Mouse (Mus musculus): ENCODE data around the gene Uqcrc1. TPM values are rescaled to one million over a fixed set of nuclear protein-coding genes. Genes with fewer than 3 reads are reported as not detected.
A peak's percentile ranks its signal among the peaks of the same experiment; 100 is the strongest.

Gene Uqcrc1
- polyA plus RNA-seq, 1 experiment from 2014 or later = 692 TPM

- H3K36me3 ChIP-seq = peaks cover 34% of the 10 kb centered on the region
- 0 out of 2 replicates have a peak within 1 kb of the TSS, but pooled peaks have one; percentile 19 for H3K27ac ChIP-seq
- 9% methylated on average over 15 of the region's 15 CpGs for WGBS
- H3K4me3 ChIP-seq = peak within 1 kb of the TSS; percentile 51
- DNase-seq (ENCODE audit: low spot score) = no peak
- no peaks in the 10 kb centered on the region for H3K9me3 ChIP-seq
- peaks cover 40% of the 10 kb centered on the region for H3K4me1 ChIP-seq
- peaks cover 54% of the 10 kb centered on the region for H3K27me3 ChIP-seq (ENCODE audit: insufficient read depth, poor library complexity, severe bottlenecking)
Measured at GRCm38 (mm10) chr9:108953081-108953636, 16.7 kb downstream of the Uqcrc1 start, which contains the start of gene Col7a1. Gene Col7a1, plus strand, starts transcription at chr9:108953586.

- H3K4me1 ChIP-seq = peaks cover 36% of the 10 kb centered on the region
- no peaks in the 10 kb centered on the region for H3K9me3 ChIP-seq
- no peak for DNase-seq (ENCODE audit: low spot score)
- no peak overlapping the region for H3K4me3 ChIP-seq
- WGBS = 91% methylated on average over 11 of the region's 11 CpGs
- peaks cover 13% of the 10 kb centered on the region for H3K36me3 ChIP-seq
- H3K27ac ChIP-seq = no peak overlapping the region
- H3K27me3 ChIP-seq (ENCODE audit: insufficient read depth, poor library complexity, severe bottlenecking) = peaks cover 67% of the 10 kb centered on the region
Measured at GRCm38 (mm10) chr9:108955241-108955640, 18.8 kb downstream of the Uqcrc1 start.

- Histone ChIP-seq H3K27ac (no peak overlapping the region), H3K36me3 (peaks cover 8% of the 10 kb centered on the region), H3K4me3 (no peak overlapping the region), H3K27me3 (ENCODE audit: insufficient read depth, poor library complexity, severe bottlenecking) (peaks cover 67% of the 10 kb centered on the region), H3K4me1 (peaks cover 36% of the 10 kb centered on the region), H3K9me3 (no peaks in the 10 kb centered on the region)
- 86% methylated on average over 11 of the region's 11 CpGs for WGBS
- DNase-seq (ENCODE audit: low spot score) = no peak
Measured at GRCm38 (mm10) chr9:108955846-108956245, 19.4 kb downstream of the Uqcrc1 start.

- WGBS = 67% methylated on average over 3 of the region's 3 CpGs
- Histone ChIP-seq H3K9me3 (no peaks in the 10 kb centered on the region; the same call in 1 of the 2 replicates), H3K4me1 (peaks cover 15% of the 10 kb centered on the region), H3K27ac (no peak overlapping the region), H3K27me3 (ENCODE audit: insufficient read depth, poor library complexity, severe bottlenecking) (0 out of 2 replicates have a peak, but pooled peaks cover 8% of the 10 kb centered on the region), H3K36me3 (no peaks in the 10 kb centered on the region), H3K4me3 (no peak overlapping the region)
- DNase-seq (ENCODE audit: low spot score) = no peak
Measured at GRCm38 (mm10) chr9:108963577-108963976, 27.1 kb downstream of the Uqcrc1 start.

- H3K4me3 ChIP-seq = no peak overlapping the region
- WGBS = 63% methylated on average over 6 of the region's 6 CpGs
- H3K9me3 ChIP-seq = no peaks in the 10 kb centered on the region; the same call in 1 of the 2 replicates
- H3K27ac ChIP-seq = no peak overlapping the region
- H3K4me1 ChIP-seq = peaks cover 9% of the 10 kb centered on the region; the same call in 1 of the 2 replicates
- no peaks in the 10 kb centered on the region for H3K36me3 ChIP-seq
- no peak for DNase-seq (ENCODE audit: low spot score)
- 0 out of 2 replicates have a peak, but pooled peaks cover 2% of the 10 kb centered on the region for H3K27me3 ChIP-seq (ENCODE audit: insufficient read depth, poor library complexity, severe bottlenecking)
Measured at GRCm38 (mm10) chr9:108964338-108964737, 27.9 kb downstream of the Uqcrc1 start.

- Histone ChIP-seq H3K27ac (no peak overlapping the region), H3K4me1 (peaks cover 13% of the 10 kb centered on the region; the same call in 1 of the 2 replicates), H3K36me3 (no peaks in the 10 kb centered on the region), H3K27me3 (ENCODE audit: insufficient read depth, poor library complexity, severe bottlenecking) (no peaks in the 10 kb centered on the region), H3K9me3 (no peaks in the 10 kb centered on the region; the same call in 1 of the 2 replicates), H3K4me3 (no peak overlapping the region)
- no peak for DNase-seq (ENCODE audit: low spot score)
- 75% methylated on average over 8 of the region's 8 CpGs for WGBS
Measured at GRCm38 (mm10) chr9:108970623-108971022, 34.2 kb downstream of the Uqcrc1 start.

- WGBS = 81% methylated on average over 9 of the region's 9 CpGs
- Histone ChIP-seq H3K4me1 (peaks cover 12% of the 10 kb centered on the region; the same call in 1 of the 2 replicates), H3K36me3 (no peaks in the 10 kb centered on the region), H3K4me3 (no peak overlapping the region), H3K9me3 (no peaks in the 10 kb centered on the region), H3K27ac (no peak overlapping the region), H3K27me3 (ENCODE audit: insufficient read depth, poor library complexity, severe bottlenecking) (no peaks in the 10 kb centered on the region)
- DNase-seq (ENCODE audit: low spot score) = no peak
Measured at GRCm38 (mm10) chr9:108976483-108976882, 40.0 kb downstream of the Uqcrc1 start.

GRCm38 (mm10) chr9:108977966-108978365, 41.5 kb downstream of the Uqcrc1 start:
- Histone ChIP-seq H3K4me1 (peaks cover 9% of the 10 kb centered on the region; the same call in 1 of the 2 replicates), H3K27ac (no peak overlapping the region), H3K27me3 (ENCODE audit: insufficient read depth, poor library complexity, severe bottlenecking) (no peaks in the 10 kb centered on the region), H3K4me3 (no peak overlapping the region), H3K36me3 (no peaks in the 10 kb centered on the region), H3K9me3 (no peaks in the 10 kb centered on the region)
- WGBS = 69% methylated on average over 7 of the region's 7 CpGs
- no peak for DNase-seq (ENCODE audit: low spot score)

- Histone ChIP-seq H3K9me3 (no peaks in the 10 kb centered on the region), H3K4me3 (no peak overlapping the region), H3K27ac (no peak overlapping the region), H3K36me3 (no peaks in the 10 kb centered on the region), H3K27me3 (ENCODE audit: insufficient read depth, poor library complexity, severe bottlenecking) (peaks cover 6% of the 10 kb centered on the region; the same call in 1 of the 2 replicates), H3K4me1 (peaks cover 15% of the 10 kb centered on the region)
- DNase-seq (ENCODE audit: low spot score) = no peak
- WGBS = 81% methylated on average over 8 of the region's 8 CpGs
Measured at GRCm38 (mm10) chr9:108982498-108982897, 46.1 kb downstream of the Uqcrc1 start.

- no peaks in the 10 kb centered on the region for H3K36me3 ChIP-seq
- H3K27me3 ChIP-seq (ENCODE audit: insufficient read depth, poor library complexity, severe bottlenecking) = peaks cover 6% of the 10 kb centered on the region; the same call in 1 of the 2 replicates
- H3K9me3 ChIP-seq = no peaks in the 10 kb centered on the region
- H3K27ac ChIP-seq = no peak overlapping the region
- no peak for DNase-seq (ENCODE audit: low spot score)
- H3K4me3 ChIP-seq = no peak overlapping the region
- WGBS = 71% methylated on average over 9 of the region's 9 CpGs
- peaks cover 17% of the 10 kb centered on the region for H3K4me1 ChIP-seq
Measured at GRCm38 (mm10) chr9:108983209-108983608, 46.8 kb downstream of the Uqcrc1 start.

GRCm38 (mm10) chr9:108985710-108986109, 49.3 kb downstream of the Uqcrc1 start, which contains the start of gene Ucn2:
Gene Ucn2, plus strand, starts transcription at chr9:108986010.
- Histone ChIP-seq H3K4me3 (no peak within 1 kb of the TSS), H3K4me1 (peaks cover 38% of the 10 kb centered on the region), H3K9me3 (no peaks in the 10 kb centered on the region), H3K36me3 (no peaks in the 10 kb centered on the region), H3K27ac (no peak within 1 kb of the TSS), H3K27me3 (ENCODE audit: insufficient read depth, poor library complexity, severe bottlenecking) (peaks cover 6% of the 10 kb centered on the region; the same call in 1 of the 2 replicates)
- 83% methylated on average over 4 of the region's 4 CpGs for WGBS
- DNase-seq (ENCODE audit: low spot score) = no peak

GRCm38 (mm10) chr9:108987704-108988350, 51.4 kb downstream of the Uqcrc1 start:
- peaks cover 6% of the 10 kb centered on the region; the same call in 1 of the 2 replicates for H3K27me3 ChIP-seq (ENCODE audit: insufficient read depth, poor library complexity, severe bottlenecking)
- peak overlapping the region; percentile 47 for H3K4me3 ChIP-seq
- peak overlapping the region; percentile 74 for H3K27ac ChIP-seq
- peaks cover 51% of the 10 kb centered on the region for H3K4me1 ChIP-seq
- 22% methylated on average over 15 of the region's 15 CpGs for WGBS
- DNase-seq (ENCODE audit: low spot score) = no peak
- no peaks in the 10 kb centered on the region for H3K36me3 ChIP-seq
- no peaks in the 10 kb centered on the region for H3K9me3 ChIP-seq

- no peak for DNase-seq (ENCODE audit: low spot score)
- Histone ChIP-seq H3K4me1 (peaks cover 55% of the 10 kb centered on the region), H3K27ac (peak overlapping the region; percentile 92), H3K36me3 (no peaks in the 10 kb centered on the region), H3K9me3 (no peaks in the 10 kb centered on the region), H3K4me3 (no peak overlapping the region), H3K27me3 (ENCODE audit: insufficient read depth, poor library complexity, severe bottlenecking) (peaks cover 5% of the 10 kb centered on the region; the same call in 1 of the 2 replicates)
- WGBS = 81% methylated on average over 4 of the region's 4 CpGs
Measured at GRCm38 (mm10) chr9:108989802-108990461, 53.5 kb downstream of the Uqcrc1 start.
